Mouse (Mus musculus) stomach, postnatal 0 days (tissue): ENCODE data around the gene Rptor. TPM values are rescaled to one million over a fixed set of nuclear protein-coding genes. Genes with fewer than 3 reads are reported as not detected.

ENCODE experiments used
- ATAC-seq: fragments of 200-750 bp; cut with Nextera tagmentation; 2 replicates; pipeline ENCODE4 v1.8.0; 2017; ENCODE audit not compliant: low FRiP score, low TSS enrichment
- DNase-seq: peaks from one replicate; pipeline ENCODE4 v3.0.0-alpha.2; 2016; ENCODE audit warnings: low spot score
- H3K27ac ChIP-seq: fragments of 300-500 bp; sonication (generic); replicated peaks from 2 replicates; pipeline ENCODE4 v1.5.1; 2014; ENCODE audit warnings: mild to moderate bottlenecking, control low read depth
- H3K27me3 ChIP-seq: fragments of 300-500 bp; sonication (generic); 2 replicates; pipeline ENCODE4 v1.6.1; 2014; ENCODE audit warnings: low read length; ENCODE audit not compliant: control insufficient read depth, insufficient read depth
- H3K36me3 ChIP-seq: fragments of 300-500 bp; sonication (generic); 2 replicates; pipeline ENCODE4 v1.6.1; 2014; ENCODE audit warnings: low read length, mixed read lengths; ENCODE audit not compliant: control insufficient read depth, insufficient read depth
- H3K4me1 ChIP-seq: fragments of 300-500 bp; sonication (generic); replicated peaks from 2 replicates; pipeline ENCODE4 v1.6.1; 2014; ENCODE audit warnings: antibody characterized with exemption; ENCODE audit not compliant: control insufficient read depth, insufficient read depth
- H3K4me2 ChIP-seq: fragments of 300-500 bp; sonication (generic); replicated peaks from 2 replicates; pipeline ENCODE4 v1.6.1; 2014; ENCODE audit warnings: low read depth, mild to moderate bottlenecking, control low read depth, moderate library complexity
- H3K4me3 ChIP-seq: fragments of 300-500 bp; sonication (generic); 2 replicates; pipeline ENCODE4 v1.5.1; 2014; ENCODE audit warnings: low read depth, low read length, control low read depth
- H3K9ac ChIP-seq: fragments of 300-500 bp; sonication (generic); 2 replicates; pipeline ENCODE4 v1.6.1; 2014; ENCODE audit warnings: mild to moderate bottlenecking, low read length, control low read depth, mixed read lengths
- H3K9me3 ChIP-seq: fragments of 300-500 bp; sonication (generic); 2 replicates; pipeline ENCODE4 v1.6.1; 2016; ENCODE audit warnings: low read length; ENCODE audit not compliant: control insufficient read depth
- CTCF ChIP-seq: IDR thresholded peaks from 2 replicates; pipeline ENCODE4 v1.5.1; 2016; ENCODE audit warnings: antibody characterized with exemption, low read depth, mild to moderate bottlenecking, moderate library complexity
- EP300 ChIP-seq: optimal IDR thresholded peaks from 2 replicates; pipeline ENCODE3; 2016; ENCODE audit warnings: antibody characterized with exemption
- WGBS: fragments of 180-500 bp; shearing (Covaris S2); extraction: QIAGEN DNeasy Blood & Tissue Kit; methylation state at CpG from one replicate; pipeline ENCODE4 v1.1.7; 2014; 5-methylcytosine and 5-hydroxymethylcytosine counted together
- polyA plus RNA-seq: library from polyadenylated mRNA; unstranded; fragments of >200 nt; fragmentation: Nextera tagmentation; extraction: Ambion mirVana; gene quantifications from 2 replicates; pipeline ENCODE4 v1.2.1, GENCODE M21; 2015

The Rptor gene
- polyA plus RNA-seq, 1 experiment from 2014 or later: 3.7 TPM

- Histone ChIP-seq H3K27ac (no peak overlapping the region), H3K4me3 (no peak overlapping the region), H3K4me2 (no peak overlapping the region), H3K36me3 (no peaks in the 10 kb centered on the region), H3K9ac (no peak overlapping the region), H3K9me3 (no peaks in the 10 kb centered on the region), H3K27me3 (no peaks in the 10 kb centered on the region), H3K4me1 (no peaks in the 10 kb centered on the region)
- WGBS: 93% methylated on average over 6 of the region's 6 CpGs
- peak; percentile 86 for ATAC-seq
- no peak for TF ChIP-seq EP300
- TF ChIP-seq CTCF: no peak
- DNase-seq: no peak
Measured at GRCm38 (mm10) chr11:119611496-119611895, 8.8 kb downstream of the Rptor start.

- TF ChIP-seq CTCF (no peak), EP300 (no peak)
- H3K4me3 ChIP-seq: no peak overlapping the region
- no peaks in the 10 kb centered on the region for H3K4me1 ChIP-seq
- H3K9me3 ChIP-seq: no peaks in the 10 kb centered on the region
- no peak overlapping the region for H3K9ac ChIP-seq
- no peak overlapping the region for H3K4me2 ChIP-seq
- H3K27ac ChIP-seq: no peak overlapping the region
- DNase-seq: no peak
- 80% methylated on average over 3 of the region's 3 CpGs for WGBS
- no peak for ATAC-seq
- no peaks in the 10 kb centered on the region for H3K36me3 ChIP-seq
- no peaks in the 10 kb centered on the region for H3K27me3 ChIP-seq
Measured at GRCm38 (mm10) chr11:119612179-119612578, 9.5 kb downstream of the Rptor start.

GRCm38 (mm10) chr11:119615087-119615486, 12.4 kb downstream of the Rptor start:
- H3K9me3 ChIP-seq: no peaks in the 10 kb centered on the region
- H3K9ac ChIP-seq: no peak overlapping the region
- H3K36me3 ChIP-seq: no peaks in the 10 kb centered on the region
- no peaks in the 10 kb centered on the region for H3K27me3 ChIP-seq
- WGBS: 78% methylated on average over 7 of the region's 7 CpGs
- no peak overlapping the region for H3K27ac ChIP-seq
- no peaks in the 10 kb centered on the region for H3K4me1 ChIP-seq
- ATAC-seq (no peak), DNase-seq (no peak)
- no peak overlapping the region for H3K4me2 ChIP-seq
- TF ChIP-seq CTCF (no peak), EP300 (no peak)
- H3K4me3 ChIP-seq: no peak overlapping the region

GRCm38 (mm10) chr11:119618763-119619162, 16.1 kb downstream of the Rptor start:
- Histone ChIP-seq H3K4me2 (no peak overlapping the region), H3K36me3 (no peaks in the 10 kb centered on the region), H3K4me3 (no peak overlapping the region), H3K4me1 (no peaks in the 10 kb centered on the region), H3K27me3 (no peaks in the 10 kb centered on the region), H3K9ac (no peak overlapping the region), H3K9me3 (no peaks in the 10 kb centered on the region), H3K27ac (no peak overlapping the region)
- 45% methylated on average over 5 of the region's 5 CpGs for WGBS
- no peak for ATAC-seq
- peak; percentile 44 for DNase-seq
- peak; percentile 68 for TF ChIP-seq CTCF
- no peak for TF ChIP-seq EP300

GRCm38 (mm10) chr11:119621266-119621665, 18.6 kb downstream of the Rptor start:
- no peak for ATAC-seq
- WGBS: 61% methylated on average over 3 of the region's 3 CpGs

GRCm38 (mm10) chr11:119623800-119624199, 21.1 kb downstream of the Rptor start:
- H3K4me2 ChIP-seq: no peak overlapping the region
- DNase-seq (no peak), ATAC-seq (no peak)
- no peak overlapping the region for H3K4me3 ChIP-seq
- no peaks in the 10 kb centered on the region for H3K4me1 ChIP-seq
- no peaks in the 10 kb centered on the region for H3K27me3 ChIP-seq
- no peak overlapping the region for H3K27ac ChIP-seq
- TF ChIP-seq CTCF (no peak), EP300 (no peak)
- no peaks in the 10 kb centered on the region for H3K36me3 ChIP-seq
- no peak overlapping the region for H3K9ac ChIP-seq
- WGBS: 88% methylated on average over 8 of the region's 8 CpGs
- H3K9me3 ChIP-seq: no peaks in the 10 kb centered on the region

More at GRCm38 (mm10) chr11:119621266-119621665, 18.6 kb downstream of the Rptor start:
- Histone ChIP-seq H3K36me3 (no peaks in the 10 kb centered on the region), H3K9me3 (no peaks in the 10 kb centered on the region), H3K4me1 (no peaks in the 10 kb centered on the region), H3K9ac (no peak overlapping the region), H3K27ac (no peak overlapping the region), H3K4me2 (no peak overlapping the region), H3K4me3 (no peak overlapping the region), H3K27me3 (no peaks in the 10 kb centered on the region)
- TF ChIP-seq EP300 (no peak), CTCF (no peak)
- DNase-seq: no peak
